Comparison of ENCODE assay signal across 25 mouse cellular contexts in genomic region chr19:47716144-47716543, GRCm38 (mm10). TPM values are rescaled to one million over a fixed set of nuclear protein-coding genes. Genes with fewer than 3 reads are reported as not detected.
DNase-seq lines count a peak whose midpoint lies in the region; ATAC-seq and TF ChIP-seq lines count a peak whose summit lies in the region.
"Had no signal": no experiment of that assay in that cellular context is flagged by ENCODE, and none has a peak within 500 bp of the region (broad histone marks: within the 10 kb centered on the region; RNA-seq: fewer than 3 reads in every experiment).

No protein-coding gene starts in this region.

- in situ Hi-C loops in CH12.LX (cut with MboI; ENCODE audit: low pct_ligation_motif_present, low pct_unique_long_range_greater_than_20kb, low sequenced_read_pairs) = no loop called here

- H3K4me2 ChIP-seq in forebrain, postnatal 0 days (ENCODE audit: low read depth) = no peak overlapping the region
- H3K4me2 ChIP-seq in forebrain, embryonic 16.5 days (ENCODE audit: low read length) = no peak overlapping the region
- no peak overlapping the region for H3K4me2 ChIP-seq in CH12.LX (ENCODE audit: insufficient read depth, low read depth, poor library complexity, severe bottlenecking)
- H3K4me2 ChIP-seq: embryonic facial prominence, embryonic 12.5 days; forebrain, embryonic 15.5 days; heart, embryonic 11.5 days; hindbrain, embryonic 12.5 days; kidney, embryonic 15.5 days; neural tube, embryonic 12.5 days had no signal

- no peak overlapping the region for H3K9ac ChIP-seq in forebrain, postnatal 0 days
- H3K9ac ChIP-seq in forebrain, embryonic 16.5 days (replicated peaks; ENCODE audit: low read depth, low read length) = no peak overlapping the region
- H3K9ac ChIP-seq in CH12.LX (ENCODE audit: insufficient read depth, low read depth) = no peak overlapping the region
- H3K9ac ChIP-seq: embryonic facial prominence, embryonic 12.5 days; forebrain, embryonic 15.5 days; hindbrain, embryonic 12.5 days; kidney, embryonic 15.5 days; neural tube, embryonic 12.5 days had no signal

- no peaks in the 10 kb centered on the region for H3K79me2 ChIP-seq in CH12.LX (replicated peaks; ENCODE audit: control insufficient read depth, extremely low read depth, insufficient read depth, poor library complexity, severe bottlenecking)

- TF ChIP-seq EP300 in CH12.LX (IDR thresholded peaks at IDR 0.05; ENCODE audit: low read length) = no peak

- TF ChIP-seq CTCF in forebrain, postnatal 0 days (IDR thresholded peaks at IDR 0.05; ENCODE audit: low read depth) = peak; percentile 25; the same call in 1 of the 2 replicates
- TF ChIP-seq CTCF in left cerebral cortex, adult 2 months (IDR thresholded peaks at IDR 0.05) = peak; percentile 13
- TF ChIP-seq CTCF in CH12.LX (conservative IDR thresholded peaks at IDR 0.05 in 1 of 2, IDR thresholded peaks at IDR 0.05 in 1 of 2; ENCODE audit: low read depth in 2 of 2, low read length in 2 of 2) = peak; percentile 11 to 19; a peak in 1 of 4 replicates

- H3K4me3 ChIP-seq in forebrain, postnatal 0 days (ENCODE audit: low read depth, low read length) = no peak overlapping the region
- no peak overlapping the region for H3K4me3 ChIP-seq in forebrain, embryonic 16.5 days (replicated peaks; ENCODE audit: low read length)
- H3K4me3 ChIP-seq in left cerebral cortex, adult 2 months = no peak overlapping the region
- no peak overlapping the region for H3K4me3 ChIP-seq in CH12.LX (replicated peaks in 1 of 3; ENCODE audit: low read depth in 2 of 3, low read length in 2 of 3, poor library complexity in 1 of 3)
- H3K4me3 ChIP-seq: embryonic facial prominence, embryonic 12.5 days; erythroblast, embryonic 14.5 days; forebrain, embryonic 15.5 days; hindbrain, embryonic 12.5 days; kidney, embryonic 15.5 days; midbrain, embryonic 10.5 days; neural tube, embryonic 12.5 days had no signal

- no peaks in the 10 kb centered on the region for H3K36me3 ChIP-seq in forebrain, postnatal 0 days (ENCODE audit: insufficient read depth)
- H3K36me3 ChIP-seq in forebrain, embryonic 16.5 days (ENCODE audit: control insufficient read depth, insufficient read depth) = no peaks in the 10 kb centered on the region
- no peaks in the 10 kb centered on the region for H3K36me3 ChIP-seq in CH12.LX (replicated peaks in 1 of 2; ENCODE audit: control insufficient read depth in 1 of 2, insufficient read depth in 1 of 2, low read length in 1 of 2)
- H3K36me3 ChIP-seq: embryonic facial prominence, embryonic 12.5 days; forebrain, embryonic 15.5 days; hindbrain, embryonic 12.5 days; kidney, embryonic 15.5 days; midbrain, embryonic 10.5 days; neural tube, embryonic 12.5 days had no signal

- intact Hi-C loops in left cerebral cortex, adult 2 months (cut with DNase I) = no loop called here

- dilution Hi-C loops in CH12.LX (cut with MboI; ENCODE audit: extremely low pct_ligation_motif_present, extremely low pct_unique_long_range_greater_than_20kb, low sequenced_read_pairs) = no loop called here

- no peaks in the 10 kb centered on the region for H3K27me3 ChIP-seq in forebrain, postnatal 0 days (ENCODE audit: insufficient read depth, low read length)
- no peaks in the 10 kb centered on the region for H3K27me3 ChIP-seq in forebrain, embryonic 16.5 days (replicated peaks; ENCODE audit: control insufficient read depth, insufficient read depth, low read length)
- H3K27me3 ChIP-seq in CH12.LX (replicated peaks) = peaks cover 1% of the 10 kb centered on the region
- H3K27me3 ChIP-seq: forebrain, embryonic 15.5 days; hindbrain, embryonic 12.5 days; kidney, embryonic 15.5 days; neural tube, embryonic 12.5 days had no signal

- no peaks in the 10 kb centered on the region for H3K4me1 ChIP-seq in forebrain, postnatal 0 days (ENCODE audit: insufficient read depth)
- no peaks in the 10 kb centered on the region for H3K4me1 ChIP-seq in forebrain, embryonic 16.5 days (replicated peaks; ENCODE audit: control insufficient read depth, insufficient read depth, low read length)
- no peaks in the 10 kb centered on the region for H3K4me1 ChIP-seq in CH12.LX (ENCODE audit: control insufficient read depth in 1 of 2, insufficient read depth in 2 of 2)
- H3K4me1 ChIP-seq: embryonic facial prominence, embryonic 12.5 days; forebrain, embryonic 15.5 days; hindbrain, embryonic 12.5 days; kidney, embryonic 15.5 days; midbrain, embryonic 10.5 days; neural tube, embryonic 12.5 days had no signal

- H3K27ac ChIP-seq in forebrain, postnatal 0 days (ENCODE audit: low read depth, low read length) = no peak overlapping the region
- H3K27ac ChIP-seq in forebrain, embryonic 16.5 days (ENCODE audit: low read length) = no peak overlapping the region
- no peak overlapping the region for H3K27ac ChIP-seq in left cerebral cortex, adult 2 months
- no peak overlapping the region for H3K27ac ChIP-seq in CH12.LX (ENCODE audit: insufficient read depth, low read depth)
- H3K27ac ChIP-seq: embryonic facial prominence, embryonic 12.5 days; forebrain, embryonic 15.5 days; hindbrain, embryonic 12.5 days; kidney, embryonic 15.5 days; macrophage; midbrain, embryonic 10.5 days; neural tube, embryonic 12.5 days had no signal

- TF ChIP-seq RAD21 in CH12.LX (IDR thresholded peaks at IDR 0.05; ENCODE audit: low read depth, low read length) = no peak

- ATAC-seq in forebrain, postnatal 0 days = no peak
- ATAC-seq in forebrain, embryonic 16.5 days = no peak
- ATAC-seq: forebrain, embryonic 15.5 days had no signal

- 70% methylated on average over 2 of the region's 2 CpGs for WGBS in forebrain, postnatal 0 days
- WGBS in forebrain, embryonic 16.5 days = 68% methylated on average over 2 of the region's 2 CpGs

- no peak for TF ChIP-seq POLR2A in CH12.LX (IDR thresholded peaks at IDR 0.05; ENCODE audit: low read depth, low read length)

- no peaks in the 10 kb centered on the region for H3K9me3 ChIP-seq in forebrain, postnatal 0 days (ENCODE audit: low read length)
- H3K9me3 ChIP-seq in forebrain, embryonic 16.5 days (ENCODE audit: control insufficient read depth, low read length) = no peaks in the 10 kb centered on the region
- peaks cover 2% of the 10 kb centered on the region for H3K9me3 ChIP-seq in CH12.LX (replicated peaks; ENCODE audit: low read length)
- H3K9me3 ChIP-seq: embryonic facial prominence, embryonic 12.5 days; forebrain, embryonic 15.5 days; hindbrain, embryonic 12.5 days; midbrain, embryonic 10.5 days; neural tube, embryonic 12.5 days had no signal

- no peak for DNase-seq in forebrain, postnatal 0 days
- DNase-seq in left cerebral cortex, adult 2 months (ENCODE audit: extremely low spot score in 1 of 2, low spot score in 2 of 2) = no peak
- DNase-seq in left cerebral cortex, adult 18-20 months (ENCODE audit: low spot score in 2 of 2) = no peak
- DNase-seq in CH12.LX (ENCODE audit: extremely low read depth) (no peak), R1 (ENCODE audit: low read depth, low spot score) (peak; percentile 59)
- DNase-seq in ovary, postnatal 10 days (ENCODE audit: low spot score) = no peak
- DNase-seq in cerebellum, adult 9-10 months = no peak
- DNase-seq: cerebellum, adult 18-20 months; gastrocnemius, postnatal 36 days; heart, postnatal 10 days; lung, adult 18-20 months; spleen, adult 18-20 months; thymus, adult 2 months had no signal

TF ChIP-seq in CH12.LX, 34 proteins besides CTCF, POLR2A, EP300 and RAD21:
- TF ChIP-seq NRF1 (IDR thresholded peaks at IDR 0.05; ENCODE audit: low read depth, low read length) (no peak), MXI1 (IDR thresholded peaks at IDR 0.05; ENCODE audit: low read depth, low read length) (no peak), USF1 (IDR thresholded peaks at IDR 0.05; ENCODE audit: low read depth, low read length) (no peak), TCF12 (IDR thresholded peaks at IDR 0.05; ENCODE audit: low read depth, low read length) (no peak), ZKSCAN1 (IDR thresholded peaks at IDR 0.05; ENCODE audit: borderline replicate concordance, low read depth, low read length) (no peak), ELF1 (IDR thresholded peaks at IDR 0.05; ENCODE audit: low read depth, low read length) (no peak)

RNA-seq across cellular contexts. Expression of gene Sfr1, which starts 15.3 kb away (rescaled TPM):
- total RNA-seq in forebrain, postnatal 0 days (2014; rRNA removed) = 67.0 and 85.9 TPM in 2 replicates
- polyA plus RNA-seq in forebrain, postnatal 0 days (2015; fragmentation: Nextera tagmentation; extraction: Ambion mirVana) = 211 and 215 TPM in 2 replicates
- polyA plus RNA-seq in forebrain, embryonic 16.5 days (2015; fragmentation: Nextera tagmentation; extraction: Ambion mirVana) = 180 and 202 TPM in 2 replicates
- 10 to 100 TPM; 87.4 to 88.6 TPM for total RNA-seq in left cerebral cortex, adult 2 months (2021)
- total RNA-seq in left cerebral cortex, adult 18-20 months (2021) = 10 to 100 TPM; 89.3 to 91.6 TPM
- total RNA-seq in CH12.LX (2012; rRNA removed) (83.7 and 88.1 TPM in 2 replicates), CH12.LX (2014; rRNA removed) (114 and 131 TPM in 2 replicates)
- polyA plus RNA-seq in CH12.LX (2012; ENCODE audit: insufficient read length, low read depth) = 198 and 230 TPM in 2 replicates

RNA-seq across cellular contexts. Expression of gene Col17a1, which starts 24.2 kb away (rescaled TPM):
- 0.08 and 0.57 TPM in 2 replicates for total RNA-seq in forebrain, postnatal 0 days (2014; rRNA removed)
- polyA plus RNA-seq in forebrain, postnatal 0 days (2015; fragmentation: Nextera tagmentation; extraction: Ambion mirVana) = 0.08 and 0.42 TPM in 2 replicates
- polyA plus RNA-seq in forebrain, embryonic 16.5 days (2015; fragmentation: Nextera tagmentation; extraction: Ambion mirVana) = 0.04 and 0.11 TPM in 2 replicates
- under 1 TPM; 0.20 to 0.35 TPM for total RNA-seq in left cerebral cortex, adult 2 months (2021)
- under 1 TPM; 0.21 to 0.66 TPM for total RNA-seq in left cerebral cortex, adult 18-20 months (2021)
- total RNA-seq in CH12.LX (2012; rRNA removed) (0.08 and 0.34 TPM in 2 replicates), CH12.LX (2014; rRNA removed) (0.12 and 0.42 TPM in 2 replicates)
- 0.55 and 0.59 TPM in 2 replicates for polyA plus RNA-seq in CH12.LX (2012; ENCODE audit: insufficient read length, low read depth)
- total RNA-seq: adrenal gland, adult 18-20 months; common myeloid progenitor, adult 5-6 weeks had no signal
- polyA plus RNA-seq: erythroblast, embryonic 14.5 days; macrophage had no signal
